Comparison of ENCODE assay signal across 8 mouse cellular contexts in the genomic region with DNA sequence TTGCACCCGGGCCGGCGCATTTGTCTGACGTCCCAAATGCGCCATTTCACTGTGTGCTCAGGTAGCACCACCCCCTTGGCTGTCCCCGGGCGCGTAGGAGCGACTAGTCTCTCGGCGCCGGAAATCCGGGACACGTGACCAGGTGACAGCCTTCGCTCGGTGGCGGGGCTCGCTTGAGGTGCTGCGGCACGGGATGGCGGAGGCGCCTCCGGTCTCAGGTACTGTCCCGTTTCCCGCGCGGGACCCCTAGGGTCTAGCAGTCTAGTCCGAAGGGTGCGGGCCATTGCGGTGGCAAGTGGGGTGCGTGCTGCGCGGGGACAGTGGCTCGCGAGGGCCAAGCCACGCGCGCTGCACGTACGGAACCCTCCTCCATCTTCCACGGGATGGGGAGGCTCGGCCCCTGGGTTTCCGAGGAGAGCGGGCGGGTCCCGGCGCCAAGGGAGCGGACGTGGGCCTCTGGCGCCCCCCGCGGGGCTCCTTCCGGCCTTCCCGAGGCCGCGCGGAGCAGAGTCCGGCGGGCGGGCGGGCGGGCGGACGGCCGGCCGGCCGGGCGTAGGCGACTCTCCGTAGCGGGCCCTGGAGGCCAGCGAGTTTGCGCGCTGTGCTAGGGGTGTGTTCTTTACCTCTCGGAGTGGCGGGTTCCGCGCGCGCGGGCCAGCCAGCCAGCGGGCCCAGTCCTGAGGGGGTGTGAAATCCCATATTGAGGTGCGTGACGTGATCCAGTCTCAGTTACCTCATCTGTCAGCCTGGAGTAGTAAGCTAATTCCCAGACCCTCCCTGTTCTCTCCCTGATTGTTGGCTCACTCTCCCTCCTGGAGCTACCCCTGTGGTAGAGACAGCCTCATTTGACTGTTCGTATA. TPM values are rescaled to one million over a fixed set of nuclear protein-coding genes. Genes with fewer than 3 reads are reported as not detected.
A peak's percentile ranks its signal among the peaks of the same experiment; 100 is the strongest.
DNase-seq lines count a peak whose midpoint lies in the region; ATAC-seq lines count a peak whose summit lies in the region.

TSS of gene Nfx1 (plus strand) at position 65 of the 860 bp plus-strand sequence.

- no peaks in the 10 kb centered on the region for H3K9me3 ChIP-seq in heart, embryonic 13.5 days
- H3K9me3 ChIP-seq in liver, embryonic 12.5 days (replicated peaks) = no peaks in the 10 kb centered on the region
- no peaks in the 10 kb centered on the region for H3K9me3 ChIP-seq in stomach, embryonic 15.5 days

- peak; percentile 97 for DNase-seq in CD4-positive helper T cell, adult 2 months (ENCODE audit: low read depth, low spot score)
- peak; percentile 94 for DNase-seq in brain, embryonic 18.5 days (ENCODE audit: low read depth, low spot score)
- DNase-seq in kidney, postnatal 10 days = peak; percentile 98
- peak; percentile 92 to 95 for DNase-seq in natural killer cell, adult 2 months (ENCODE audit: low spot score in 2 of 2)

- H3K9ac ChIP-seq in heart, embryonic 13.5 days = peak within 1 kb of the TSS; percentile 94
- H3K9ac ChIP-seq in liver, embryonic 12.5 days = peak within 1 kb of the TSS; percentile 82
- peak within 1 kb of the TSS; percentile 64 for H3K9ac ChIP-seq in stomach, embryonic 15.5 days

- ATAC-seq in erythroid progenitor cell, adult 5-6 weeks (replicated peaks; ENCODE audit: low FRiP score, poor library complexity, severe bottlenecking) = peak; percentile 97
- peak; percentile 91 for ATAC-seq in heart, embryonic 13.5 days (ENCODE audit: extremely low read depth, insufficient number of reproducible peaks, low FRiP score, low TSS enrichment)
- ATAC-seq in liver, embryonic 12.5 days = peak; percentile 93
- ATAC-seq in stomach, embryonic 15.5 days (ENCODE audit: insufficient read depth, low FRiP score, low read depth) = peak; percentile 94

- peaks cover 33% of the 10 kb centered on the region for H3K4me1 ChIP-seq in heart, embryonic 13.5 days
- H3K4me1 ChIP-seq in liver, embryonic 12.5 days = peaks cover 50% of the 10 kb centered on the region
- H3K4me1 ChIP-seq in stomach, embryonic 15.5 days = peaks cover 11% of the 10 kb centered on the region

- H3K27ac ChIP-seq in heart, embryonic 13.5 days (replicated peaks) = peak within 1 kb of the TSS; percentile 97
- peak within 1 kb of the TSS; percentile 91 for H3K27ac ChIP-seq in liver, embryonic 12.5 days
- H3K27ac ChIP-seq in stomach, embryonic 15.5 days = peak within 1 kb of the TSS; percentile 95

- H3K36me3 ChIP-seq in heart, embryonic 13.5 days = peaks cover 26% of the 10 kb centered on the region
- peaks cover 44% of the 10 kb centered on the region for H3K36me3 ChIP-seq in liver, embryonic 12.5 days
- peaks cover 12% of the 10 kb centered on the region; the same call in 1 of the 2 replicates for H3K36me3 ChIP-seq in stomach, embryonic 15.5 days

- H3K4me3 ChIP-seq in heart, embryonic 13.5 days = peak within 1 kb of the TSS; percentile 91
- peak within 1 kb of the TSS; percentile 95 for H3K4me3 ChIP-seq in liver, embryonic 12.5 days
- H3K4me3 ChIP-seq in stomach, embryonic 15.5 days (replicated peaks) = peak within 1 kb of the TSS; percentile 94

- WGBS in heart, embryonic 13.5 days = under 1% methylated on average over 73 of the region's 85 CpGs
- under 1% methylated on average over 62 of the region's 85 CpGs for WGBS in liver, embryonic 12.5 days (ENCODE audit: insufficient replicate concordance)
- under 1% methylated on average over 85 of the region's 85 CpGs for WGBS in stomach, embryonic 15.5 days

- H3K4me2 ChIP-seq in heart, embryonic 13.5 days = peak within 1 kb of the TSS; percentile 84
- peak within 1 kb of the TSS; percentile 87 for H3K4me2 ChIP-seq in liver, embryonic 12.5 days
- peak within 1 kb of the TSS; percentile 69 for H3K4me2 ChIP-seq in stomach, embryonic 15.5 days

- H3K27me3 ChIP-seq in heart, embryonic 13.5 days (replicated peaks) = no peaks in the 10 kb centered on the region
- no peaks in the 10 kb centered on the region for H3K27me3 ChIP-seq in liver, embryonic 12.5 days (replicated peaks)
- no peaks in the 10 kb centered on the region for H3K27me3 ChIP-seq in stomach, embryonic 15.5 days (replicated peaks)

RNA-seq across cellular contexts. Expression of gene Nfx1, which starts in this region (rescaled TPM):
- total RNA-seq in erythroid progenitor cell, adult 5-6 weeks (2015; ENCODE audit: low replicate concordance) = 28.8 and 46.5 TPM in 2 replicates
- 45.1 and 51.8 TPM in 2 replicates for total RNA-seq in erythroid progenitor cell, adult 5-6 weeks (2017; ENCODE audit: low replicate concordance)
- polyA plus RNA-seq in heart, embryonic 13.5 days (2015; fragmentation: Nextera tagmentation; extraction: Ambion mirVana) = 50.3 and 54.9 TPM in 2 replicates
- polyA plus RNA-seq in liver, embryonic 12.5 days (2016; fragmentation: Nextera tagmentation; extraction: Ambion mirVana) = 53.5 and 55.7 TPM in 2 replicates
- 76.9 and 81.8 TPM in 2 replicates for polyA plus RNA-seq in stomach, embryonic 15.5 days (2015; fragmentation: Nextera tagmentation; extraction: Ambion mirVana)

Comparison
In these comparisons a context has a peak if more than half of its experiments do, and no peak if none do; other contexts are left out.
1. Peak in every context shown above with its lines: DNase-seq, ATAC-seq, H3K4me3 ChIP-seq and H3K27ac ChIP-seq.